Mouse (Mus musculus) B cell, adult (primary cell): ENCODE results near the gene B3gat3. TPM values are rescaled to one million over a fixed set of nuclear protein-coding genes. Genes with fewer than 3 reads are reported as not detected.

ENCODE experiments used
- total RNA-seq: library from RNA; stranded (reverse); gene quantifications from 4 replicates; pipeline ENCODE4 v1.2.4, GENCODE M21; 2023; ENCODE audit not compliant: inconsistent age

Gene B3gat3
- total RNA-seq, 1 experiment from 2014 or later = 64.9 TPM

Other genes starting within 250 kb of the B3gat3 start
- gene Slc3a2, start 197.0 kb upstream of the B3gat3 start, total RNA-seq = 215 to 230 TPM (median 221 TPM) in 4 replicates
- gene Wdr74, start 184.5 kb upstream of the B3gat3 start, total RNA-seq = 66.4 to 86.6 TPM (median 70.6 TPM) in 4 replicates
- 4.2 to 4.8 TPM (median 4.5 TPM) in 4 replicates for gene 1700092M07Rik, start 179.7 kb upstream of the B3gat3 start, total RNA-seq
- 209 to 258 TPM (median 241 TPM) in 4 replicates for gene Stx5a, start 179.0 kb upstream of the B3gat3 start, total RNA-seq
- gene Nxf1, start 163.3 kb upstream of the B3gat3 start, total RNA-seq = 374 to 413 TPM (median 398 TPM) in 4 replicates
- gene Tmem223, start 149.4 kb upstream of the B3gat3 start, total RNA-seq = 28.8 to 38.3 TPM (median 33.5 TPM) in 4 replicates
- gene Tmem179b, start 145.9 kb upstream of the B3gat3 start, total RNA-seq = 70.3 to 85.2 TPM (median 76.3 TPM) in 4 replicates
- gene Taf6l, start 134.0 kb upstream of the B3gat3 start, total RNA-seq = 18.7 to 25.0 TPM (median 24.5 TPM) in 4 replicates
- gene Polr2g, start 121.8 kb upstream of the B3gat3 start, total RNA-seq = 59.9 to 73.9 TPM (median 64.1 TPM) in 4 replicates
- gene Zbtb3, start 117.8 kb upstream of the B3gat3 start, total RNA-seq = 1.1 to 2.0 TPM (median 1.6 TPM) in 4 replicates
- 29.7 to 34.2 TPM (median 31.8 TPM) in 4 replicates for gene Ttc9c, start 101.0 kb upstream of the B3gat3 start, total RNA-seq
- gene Hnrnpul2, start 100.4 kb upstream of the B3gat3 start, total RNA-seq = 114 to 120 TPM (median 118 TPM) in 4 replicates
- gene AC129217.1, start 90.6 kb upstream of the B3gat3 start, total RNA-seq = 9.1 to 16.6 TPM (median 9.7 TPM) in 4 replicates
- 46.7 to 50.3 TPM (median 48.0 TPM) in 4 replicates for gene Bscl2, start 82.9 kb upstream of the B3gat3 start, total RNA-seq
- gene Gng3, start 81.2 kb upstream of the B3gat3 start, total RNA-seq = not detected in 4 replicates
- 0.54 to 0.93 TPM (median 0.74 TPM) in 4 replicates for gene Lrrn4cl, start 69.6 kb upstream of the B3gat3 start, total RNA-seq
- gene Ubxn1, start 48.9 kb upstream of the B3gat3 start, total RNA-seq = 131 to 153 TPM (median 146 TPM) in 4 replicates
- gene Uqcc3, start 39.5 kb upstream of the B3gat3 start, total RNA-seq = 20.4 to 22.0 TPM (median 20.8 TPM) in 4 replicates
- gene Lbhd1, start 36.6 kb upstream of the B3gat3 start, total RNA-seq = 5.8 to 25.1 TPM (median 14.5 TPM) in 4 replicates
- gene Gm49403, start 36.4 kb upstream of the B3gat3 start, total RNA-seq = not detected in 4 replicates
- 37.3 to 46.2 TPM (median 41.3 TPM) in 4 replicates for gene 1810009A15Rik, start 31.5 kb upstream of the B3gat3 start, total RNA-seq
- gene Gm49416, start 31.4 kb upstream of the B3gat3 start, total RNA-seq = 3.4 to 6.4 TPM in 2 of 4 replicates, not detected in the others
- 17.3 to 21.1 TPM (median 20.2 TPM) in 4 replicates for gene Ints5, start 27.4 kb upstream of the B3gat3 start, total RNA-seq
- gene Ganab, start 22.3 kb upstream of the B3gat3 start, total RNA-seq = 154 to 162 TPM (median 156 TPM) in 4 replicates
- 3.7 to 4.9 TPM (median 4.3 TPM) in 4 replicates for gene Rom1, start 9.0 kb downstream of the B3gat3 start, total RNA-seq
- 81.6 to 99.9 TPM (median 83.4 TPM) in 4 replicates for gene Eml3, start 9.2 kb downstream of the B3gat3 start, total RNA-seq
- 194 to 213 TPM (median 202 TPM) in 4 replicates for gene Mta2, start 21.5 kb downstream of the B3gat3 start, total RNA-seq
- 41.4 to 46.3 TPM (median 43.1 TPM) in 4 replicates for gene Tut1, start 33.5 kb downstream of the B3gat3 start, total RNA-seq
- gene Eef1g, start 46.7 kb downstream of the B3gat3 start, total RNA-seq = 498 to 534 TPM (median 511 TPM) in 4 replicates
- 110 to 155 TPM (median 141 TPM) in 4 replicates for gene Ahnak, start 68.9 kb downstream of the B3gat3 start, total RNA-seq
- gene Scgb1a1, start 167.6 kb downstream of the B3gat3 start, total RNA-seq = not detected in 4 replicates
- gene Asrgl1, start 215.3 kb downstream of the B3gat3 start, total RNA-seq = 22.6 to 36.7 TPM (median 30.9 TPM) in 4 replicates